Mouse (Mus musculus): ENCODE data around the gene Frmd6. TPM values are rescaled to one million over a fixed set of nuclear protein-coding genes. Genes with fewer than 3 reads are reported as not detected.

The Frmd6 gene
- polyA plus RNA-seq, 2 experiments, result 1.9 to 2.6 TPM

DNA sequence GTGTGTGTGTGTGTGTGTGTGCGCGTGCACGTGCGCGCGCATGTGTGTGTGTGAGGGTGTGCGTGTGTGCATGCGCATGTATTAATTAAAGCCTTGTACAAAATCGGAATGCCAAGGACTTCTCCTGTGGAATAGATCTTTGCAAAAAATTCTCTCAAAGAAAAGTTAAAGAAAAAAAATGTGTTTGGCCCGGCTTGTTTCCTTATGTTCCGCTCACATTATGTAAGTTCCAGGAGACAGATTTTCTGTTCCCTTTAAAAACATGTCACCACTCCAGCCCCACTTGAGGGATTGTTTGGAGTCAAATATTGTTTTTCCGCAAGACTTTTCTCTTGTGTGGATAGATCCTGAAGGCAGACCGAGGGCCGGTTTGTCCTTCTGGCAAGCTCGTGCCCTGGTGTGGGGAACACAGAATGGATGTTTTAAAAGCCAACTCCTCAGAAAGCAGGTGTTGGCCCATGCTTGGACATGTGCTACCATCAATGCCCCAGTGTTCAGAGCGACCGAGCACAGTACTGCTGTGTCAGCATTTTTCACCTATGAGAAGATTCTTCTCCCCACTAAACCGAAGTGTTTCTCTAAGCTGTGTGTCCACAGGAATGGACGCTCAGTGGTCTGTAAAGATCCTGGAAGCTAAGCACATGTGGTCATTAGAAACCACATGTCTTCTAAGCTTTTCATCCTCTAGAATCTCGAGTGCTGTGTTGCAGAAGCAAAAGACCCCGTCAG is 51.1 kb downstream of the Frmd6 start:
- DNase-seq (ENCODE audit: low read depth in 3 of 3, low spot score in 3 of 3) (no peak), ATAC-seq (ENCODE audit: insufficient read depth) (no peak)
- Histone ChIP-seq H3K4me3 (ENCODE audit: insufficient read depth in 1 of 2, low read depth in 2 of 2, low read length in 2 of 2) (no peak overlapping the region), H3K4me2 (ENCODE audit: low read depth) (no peak overlapping the region), H3K27me3 (ENCODE audit: control insufficient read depth, insufficient read depth, low read length) (no peaks in the 10 kb centered on the region), H3K4me1 (replicated peaks; ENCODE audit: control insufficient read depth in 2 of 2, insufficient read depth in 2 of 2, low read length in 1 of 2) (no peaks in the 10 kb centered on the region), H3K36me3 (replicated peaks; ENCODE audit: control insufficient read depth, insufficient read depth, low read depth) (no peaks in the 10 kb centered on the region), H3K9ac (replicated peaks) (no peak overlapping the region), H3K9me3 (ENCODE audit: control insufficient read depth, low read length) (no peaks in the 10 kb centered on the region), H3K27ac (no peak overlapping the region)
- 80% methylated on average over 21 of the region's 21 CpGs for WGBS (ENCODE audit: insufficient replicate concordance)
- TF ChIP-seq EP300 (IDR thresholded peaks at IDR 0.05; ENCODE audit: low read depth) (no peak), CTCF (IDR thresholded peaks at IDR 0.05; ENCODE audit: low read depth) (no peak)

GRCm38 (mm10) chr12:70877926-70878710 is 52.8 kb downstream of the Frmd6 start:
- 76% methylated on average over 20 of the region's 20 CpGs for WGBS (ENCODE audit: insufficient replicate concordance)
- TF ChIP-seq EP300 (IDR thresholded peaks at IDR 0.05; ENCODE audit: low read depth) (no peak), CTCF (IDR thresholded peaks at IDR 0.05; ENCODE audit: low read depth) (no peak)
- Histone ChIP-seq H3K36me3 (replicated peaks; ENCODE audit: control insufficient read depth, insufficient read depth, low read depth) (no peaks in the 10 kb centered on the region), H3K27ac (no peak overlapping the region), H3K4me3 (ENCODE audit: insufficient read depth in 1 of 2, low read depth in 2 of 2, low read length in 2 of 2) (no peak overlapping the region), H3K27me3 (ENCODE audit: control insufficient read depth, insufficient read depth, low read length) (no peaks in the 10 kb centered on the region), H3K9ac (replicated peaks) (no peak overlapping the region), H3K4me1 (replicated peaks; ENCODE audit: control insufficient read depth in 2 of 2, insufficient read depth in 2 of 2, low read length in 1 of 2) (no peaks in the 10 kb centered on the region), H3K9me3 (ENCODE audit: control insufficient read depth, low read length) (no peaks in the 10 kb centered on the region), H3K4me2 (ENCODE audit: low read depth) (no peak overlapping the region)
- no peak for DNase-seq (ENCODE audit: low read depth in 3 of 3, low spot score in 3 of 3)
- ATAC-seq (ENCODE audit: insufficient read depth), result no peak

GRCm38 (mm10) chr12:70880396-70880975 is 55.2 kb downstream of the Frmd6 start:
- ATAC-seq (ENCODE audit: insufficient read depth) (no peak), DNase-seq (ENCODE audit: low read depth in 3 of 3, low spot score in 3 of 3) (no peak)
- Histone ChIP-seq H3K9me3 (ENCODE audit: control insufficient read depth, low read length) (no peaks in the 10 kb centered on the region), H3K4me3 (ENCODE audit: insufficient read depth in 1 of 2, low read depth in 2 of 2, low read length in 2 of 2) (no peak overlapping the region), H3K27me3 (ENCODE audit: control insufficient read depth, insufficient read depth, low read length) (no peaks in the 10 kb centered on the region), H3K4me1 (replicated peaks; ENCODE audit: control insufficient read depth in 2 of 2, insufficient read depth in 2 of 2, low read length in 1 of 2) (no peaks in the 10 kb centered on the region; a peak in 1 of 4 replicates), H3K4me2 (ENCODE audit: low read depth) (no peak overlapping the region), H3K9ac (replicated peaks) (no peak overlapping the region), H3K27ac (no peak overlapping the region), H3K36me3 (replicated peaks; ENCODE audit: control insufficient read depth, insufficient read depth, low read depth) (no peaks in the 10 kb centered on the region)
- WGBS (ENCODE audit: insufficient replicate concordance), result 58% methylated on average over 9 of the region's 9 CpGs
- TF ChIP-seq CTCF (IDR thresholded peaks at IDR 0.05; ENCODE audit: low read depth) (no peak), EP300 (IDR thresholded peaks at IDR 0.05; ENCODE audit: low read depth) (no peak)

DNA sequence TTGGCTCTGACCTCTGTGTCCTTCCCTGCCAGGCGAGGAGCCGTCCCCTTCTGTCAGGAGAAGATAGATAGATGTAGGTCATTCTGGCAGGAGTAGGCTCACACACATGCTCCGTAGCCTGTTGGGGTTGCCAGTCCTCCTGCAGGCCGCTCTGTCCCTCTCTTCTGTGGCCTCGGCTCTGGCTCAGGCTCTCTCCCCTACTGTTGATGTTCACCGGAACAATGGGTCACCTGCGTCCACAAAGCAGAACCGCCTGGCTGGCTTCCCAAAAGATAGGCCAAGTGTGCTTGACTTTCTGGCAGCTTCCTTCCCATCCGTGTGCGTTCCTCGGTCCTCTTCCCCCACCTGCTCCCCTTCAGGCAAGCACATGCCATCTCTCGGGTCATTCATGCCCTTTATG is 56.0 kb downstream of the Frmd6 start:
- no peak for TF ChIP-seq CTCF (IDR thresholded peaks at IDR 0.05; ENCODE audit: low read depth)
- TF ChIP-seq EP300 (IDR thresholded peaks at IDR 0.05; ENCODE audit: low read depth), result no peak
- Histone ChIP-seq H3K9me3 (ENCODE audit: control insufficient read depth, low read length) (no peaks in the 10 kb centered on the region), H3K4me3 (ENCODE audit: insufficient read depth in 1 of 2, low read depth in 2 of 2, low read length in 2 of 2) (no peak overlapping the region), H3K4me1 (replicated peaks; ENCODE audit: control insufficient read depth in 2 of 2, insufficient read depth in 2 of 2, low read length in 1 of 2) (no peaks in the 10 kb centered on the region; a peak in 1 of 4 replicates), H3K27ac (no peak overlapping the region), H3K27me3 (ENCODE audit: control insufficient read depth, insufficient read depth, low read length) (no peaks in the 10 kb centered on the region), H3K9ac (replicated peaks) (no peak overlapping the region), H3K4me2 (ENCODE audit: low read depth) (no peak overlapping the region), H3K36me3 (replicated peaks; ENCODE audit: control insufficient read depth, insufficient read depth, low read depth) (no peaks in the 10 kb centered on the region)
- no peak for ATAC-seq (ENCODE audit: insufficient read depth)
- no peak for DNase-seq (ENCODE audit: low read depth in 3 of 3, low spot score in 3 of 3)
- WGBS (ENCODE audit: insufficient replicate concordance), result 77% methylated on average over 12 of the region's 12 CpGs

DNA sequence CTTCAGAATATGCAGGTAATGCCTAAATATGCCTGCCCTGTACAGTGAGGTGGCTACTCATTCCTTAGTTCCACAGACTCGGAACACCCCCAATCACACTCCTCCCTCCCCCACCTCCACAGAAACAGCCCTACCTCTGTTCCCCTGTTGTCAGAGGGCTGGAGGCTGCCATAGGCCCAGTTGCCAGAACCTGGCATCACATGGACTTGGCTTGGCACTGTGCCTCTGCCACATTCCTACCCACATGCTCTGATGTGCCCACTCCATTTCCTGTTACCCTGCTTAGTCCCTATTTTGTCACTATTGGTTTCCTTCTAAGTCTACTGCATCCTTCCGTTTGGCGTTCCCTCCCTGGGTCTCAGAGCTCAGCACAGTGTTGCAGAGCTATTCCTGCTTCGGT is 56.5 kb downstream of the Frmd6 start:
- DNase-seq (ENCODE audit: low read depth in 3 of 3, low spot score in 3 of 3), result no peak
- ATAC-seq (ENCODE audit: insufficient read depth), result no peak
- TF ChIP-seq CTCF (IDR thresholded peaks at IDR 0.05; ENCODE audit: low read depth) (no peak), EP300 (IDR thresholded peaks at IDR 0.05; ENCODE audit: low read depth) (no peak)
- Histone ChIP-seq H3K9ac (replicated peaks) (no peak overlapping the region), H3K4me2 (ENCODE audit: low read depth) (no peak overlapping the region), H3K4me3 (ENCODE audit: insufficient read depth in 1 of 2, low read depth in 2 of 2, low read length in 2 of 2) (no peak overlapping the region), H3K27me3 (ENCODE audit: control insufficient read depth, insufficient read depth, low read length) (no peaks in the 10 kb centered on the region), H3K36me3 (replicated peaks; ENCODE audit: control insufficient read depth, insufficient read depth, low read depth) (no peaks in the 10 kb centered on the region), H3K4me1 (replicated peaks; ENCODE audit: control insufficient read depth in 2 of 2, insufficient read depth in 2 of 2, low read length in 1 of 2) (no peaks in the 10 kb centered on the region; a peak in 1 of 4 replicates), H3K9me3 (ENCODE audit: control insufficient read depth, low read length) (no peaks in the 10 kb centered on the region), H3K27ac (no peak overlapping the region)
- WGBS (ENCODE audit: insufficient replicate concordance), result 82% methylated on average over 4 of the region's 4 CpGs
